21 mouse cellular contexts compared by ENCODE assay signal in genomic region chr5:130701777-130702176, GRCm38 (mm10).
DNase-seq lines count a peak whose midpoint lies in the region; ATAC-seq lines count a peak whose summit lies in the region.
"Had no signal": no experiment of that assay in that cellular context is flagged by ENCODE, and none has a peak within 500 bp of the region (broad histone marks: within the 10 kb centered on the region; RNA-seq: fewer than 3 reads in every experiment).

No protein-coding gene starts in this region.

- DNase-seq in heart, adult 11 months = peak; percentile 67
- DNase-seq in heart, adult 8-10 months (ENCODE audit: low spot score) = no peak
- peak; percentile 84 for DNase-seq in left cerebral cortex, postnatal 4 days
- no peak for DNase-seq in left cerebral cortex, adult 9 months (ENCODE audit: low spot score in 2 of 2)
- peak; percentile 91 to 96 for DNase-seq in cerebellum, adult 18-20 months
- DNase-seq in cerebellum, postnatal 14 days = peak; percentile 84 to 92
- no peak for DNase-seq in right cerebral cortex, adult 18-20 months
- DNase-seq: adrenal gland, postnatal 36 days; forebrain, postnatal 0 days; gastrocnemius, postnatal 25 days; heart, postnatal 10 days; kidney, postnatal 25 days; layer of hippocampus, postnatal 36 days; liver, embryonic 13.5 days; lung, adult 2 months; lung, postnatal 14 days; right cerebral cortex, postnatal 4 days; thymus, postnatal 14 days had no signal

- ATAC-seq in granulocyte monocyte progenitor cell, adult 5-6 weeks (replicated peaks; ENCODE audit: poor library complexity, severe bottlenecking) = no peak
- ATAC-seq: forebrain, postnatal 0 days; intestine, postnatal 0 days; midbrain, embryonic 13.5 days had no signal

- intact Hi-C loops in left cerebral cortex, postnatal 4 days (cut with DNase I) = no loop called here

Comparison
In these comparisons a context has a peak if more than half of its experiments do, and no peak if none do; other contexts are left out.
1. DNase-seq: peak in heart, adult 11 months (single experiment), left cerebral cortex, postnatal 4 days (single experiment), cerebellum, adult 18-20 months (2 of 2) and cerebellum, postnatal 14 days (2 of 2); none in heart, adult 8-10 months (single experiment), left cerebral cortex, adult 9 months (0 of 2) and right cerebral cortex, adult 18-20 months (single experiment).